Mouse (Mus musculus): ENCODE measurements around the gene Mgmt.

The Mgmt gene

DNA sequence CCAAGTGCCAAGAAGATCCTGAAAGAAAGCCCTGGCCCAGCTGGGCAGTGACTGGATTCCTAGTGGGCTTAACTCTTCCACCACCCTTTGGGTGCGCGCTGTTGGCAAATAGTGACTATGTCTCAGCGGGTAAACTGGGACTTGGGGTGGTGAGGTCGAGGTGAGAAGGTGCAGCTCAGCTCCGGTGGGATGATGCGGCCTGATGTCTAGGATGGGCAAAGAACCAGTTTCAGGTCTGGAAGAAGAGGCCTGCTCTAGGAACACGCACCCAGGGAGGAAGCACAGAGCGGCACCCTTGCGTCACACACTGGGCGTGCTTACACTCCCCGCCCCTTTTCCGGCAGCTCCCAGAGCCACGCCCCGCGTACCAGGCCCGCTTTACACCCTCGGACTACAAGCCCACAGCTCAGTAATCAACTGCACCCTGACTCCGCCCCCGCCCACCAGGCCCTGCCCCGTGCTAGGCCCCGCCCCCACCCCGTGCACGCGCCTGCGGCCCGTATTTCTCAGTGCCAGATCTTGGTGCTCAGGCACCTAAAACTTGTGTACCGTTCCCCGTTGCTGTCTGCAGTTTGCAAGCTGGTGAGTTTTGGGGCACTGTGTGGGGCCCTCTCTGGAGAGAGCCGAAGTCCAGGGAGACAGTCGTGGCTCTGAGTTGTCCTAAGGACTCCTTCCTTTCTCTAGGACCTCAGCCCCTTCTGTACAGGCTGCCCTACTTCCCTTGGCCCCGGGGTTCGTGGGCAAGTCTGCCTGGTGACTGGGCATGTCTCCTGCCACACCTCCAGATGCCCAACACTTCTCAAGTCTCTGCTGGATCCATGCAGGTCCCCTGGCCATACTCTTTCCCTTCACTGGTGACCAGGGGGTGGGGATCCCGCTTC is at the start of gene Mgmt:
Gene Mgmt (plus strand): TSS at position 509 of the 881 bp plus-strand sequence.
- peak; percentile 97 for DNase-seq (ENCODE audit: low spot score)

DNA sequence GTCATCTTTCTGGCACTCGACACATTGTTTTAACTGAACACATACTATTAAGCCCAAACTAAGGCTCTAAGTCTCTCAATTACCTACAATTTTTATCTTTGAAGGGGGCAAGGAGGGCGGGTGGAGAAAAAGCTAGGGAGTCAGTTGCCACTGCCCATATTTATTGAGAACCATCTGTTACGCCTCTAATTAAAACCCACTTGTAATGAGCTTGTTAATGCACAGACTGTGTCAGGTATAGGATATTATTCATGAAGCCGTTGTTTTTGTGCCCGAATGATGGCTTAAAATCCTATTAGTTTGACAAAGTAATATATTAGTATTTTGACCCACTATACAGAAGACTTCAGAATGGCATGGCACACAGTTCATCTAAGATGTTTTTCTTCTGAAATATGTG is 49.6 kb upstream of the Mgmt start:
- DNase-seq (ENCODE audit: low spot score): no peak

DNA sequence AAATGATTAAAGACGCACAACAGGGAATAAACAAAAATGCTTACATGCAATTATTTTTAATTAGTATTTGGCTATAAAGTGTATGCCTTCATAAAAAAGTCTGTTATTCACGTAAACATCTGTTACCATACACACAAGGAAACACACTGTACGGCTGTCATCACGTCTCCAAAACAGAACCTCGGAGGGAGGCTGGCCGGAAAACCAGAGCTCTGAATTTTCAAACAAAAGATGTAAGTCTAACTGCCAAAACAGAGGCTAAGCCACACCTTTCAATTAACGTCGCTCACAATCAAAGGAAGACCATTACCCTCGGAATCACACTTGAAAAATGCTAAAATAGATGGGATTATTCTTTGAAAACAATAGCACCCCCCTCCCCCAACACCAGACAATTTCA is 49.1 kb upstream of the Mgmt start:
- DNase-seq (ENCODE audit: low spot score): no peak

DNA sequence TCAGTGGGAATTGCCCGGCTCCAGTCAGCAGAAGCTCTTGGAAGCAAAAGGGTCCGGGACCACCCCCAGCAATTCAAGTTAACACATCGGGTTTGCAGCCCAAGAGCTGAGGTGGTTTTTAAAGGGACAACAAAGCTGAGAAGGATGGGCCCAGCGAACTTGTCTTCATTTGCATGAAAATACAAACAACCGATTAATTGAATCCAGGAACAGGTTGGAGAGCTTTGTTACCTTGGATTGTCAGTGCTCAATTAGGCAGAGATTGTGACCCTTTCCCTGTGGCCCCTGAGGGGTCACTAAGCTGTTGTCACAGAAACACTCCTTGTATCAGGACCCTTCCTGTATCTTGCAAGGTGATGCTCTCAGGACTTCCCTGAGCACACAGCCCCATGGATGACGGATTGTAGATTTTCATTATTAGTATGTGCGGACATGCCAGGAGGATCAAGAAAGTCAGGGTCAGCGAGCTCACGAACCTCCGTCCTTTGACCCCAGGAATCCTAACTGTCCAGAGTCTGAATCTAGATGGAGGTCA is 48.3 kb upstream of the Mgmt start:
- DNase-seq (ENCODE audit: low spot score): no peak

DNA sequence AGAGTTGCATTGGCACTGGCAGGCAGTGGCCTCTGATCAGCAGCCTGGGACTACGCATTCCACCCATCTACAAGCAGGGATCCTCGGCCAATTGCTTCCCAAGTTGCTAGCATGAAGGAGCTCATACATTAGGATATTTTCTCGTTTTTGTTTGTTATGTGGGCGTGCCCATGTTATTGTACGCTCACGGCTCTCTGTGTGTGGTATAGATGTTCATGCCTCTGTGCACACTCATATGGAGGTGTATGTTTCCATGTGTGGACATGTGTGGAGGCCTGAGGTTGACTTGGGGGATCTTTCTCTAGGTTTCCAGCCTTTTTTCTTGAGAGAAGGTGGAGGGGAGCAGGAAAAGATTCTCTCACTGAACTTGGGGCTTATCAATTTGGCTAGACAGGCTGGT is 46.8 kb upstream of the Mgmt start:
- no peak for DNase-seq (ENCODE audit: low spot score)

DNA sequence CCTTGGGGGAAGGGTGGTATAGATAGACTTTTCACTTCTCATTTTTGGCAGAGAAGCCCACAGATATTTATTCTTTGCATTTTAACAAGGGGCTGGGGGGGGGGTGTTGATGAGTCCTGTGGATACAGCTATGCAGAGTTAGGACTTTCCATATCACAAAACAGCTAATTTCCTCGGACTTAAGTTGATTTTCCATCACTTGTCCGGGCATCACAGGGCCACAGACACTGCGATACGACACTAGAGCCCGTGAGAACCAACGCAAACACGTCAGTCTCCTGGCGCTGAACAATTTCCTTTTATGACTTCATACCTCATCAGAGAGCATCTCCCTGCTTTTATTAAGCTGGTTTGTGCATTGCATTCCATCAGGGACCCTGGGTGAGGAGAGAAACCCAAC is 45.7 kb upstream of the Mgmt start:
- DNase-seq (ENCODE audit: low spot score): no peak

DNA sequence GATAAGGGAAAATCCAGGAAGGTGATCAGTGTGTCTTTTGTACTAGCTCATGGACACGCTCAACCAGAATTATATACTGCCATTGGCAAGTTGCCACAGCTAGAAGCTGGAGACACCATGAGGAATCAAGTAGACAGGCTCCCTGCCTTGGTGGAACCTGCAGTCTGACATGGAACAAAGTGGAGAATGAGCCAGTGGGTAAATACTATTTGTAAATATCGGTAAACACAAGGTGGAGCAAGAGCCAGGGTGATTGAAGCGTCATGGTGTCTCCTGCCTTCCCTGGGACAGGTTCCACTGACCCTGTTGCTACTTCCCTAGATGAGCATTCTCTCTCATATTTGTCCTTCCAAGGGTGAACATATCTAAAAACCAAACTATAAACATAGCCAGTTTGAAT is 44.6 kb upstream of the Mgmt start:
- DNase-seq (ENCODE audit: low spot score): no peak

DNA sequence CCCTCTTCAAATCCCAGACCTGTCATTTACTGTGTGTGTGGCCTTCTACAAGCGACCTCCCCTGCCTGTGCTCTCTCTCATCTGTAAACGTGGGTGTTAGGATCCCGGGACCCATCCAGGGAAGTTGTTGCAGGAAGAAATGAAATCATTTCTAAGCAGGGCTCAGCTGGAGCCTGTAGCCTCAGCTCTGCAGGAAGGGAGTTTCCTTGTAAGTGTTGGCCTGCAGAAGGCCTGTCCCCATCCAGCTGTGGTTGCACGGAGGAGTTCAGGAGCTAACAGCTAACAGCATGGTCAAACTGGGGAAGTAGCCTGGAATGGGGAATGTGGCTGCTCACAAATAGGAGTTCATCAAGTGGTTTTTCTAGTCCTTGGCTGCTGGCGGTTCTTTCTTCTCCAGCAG is 44.1 kb upstream of the Mgmt start:
- no peak for DNase-seq (ENCODE audit: low spot score)

DNA sequence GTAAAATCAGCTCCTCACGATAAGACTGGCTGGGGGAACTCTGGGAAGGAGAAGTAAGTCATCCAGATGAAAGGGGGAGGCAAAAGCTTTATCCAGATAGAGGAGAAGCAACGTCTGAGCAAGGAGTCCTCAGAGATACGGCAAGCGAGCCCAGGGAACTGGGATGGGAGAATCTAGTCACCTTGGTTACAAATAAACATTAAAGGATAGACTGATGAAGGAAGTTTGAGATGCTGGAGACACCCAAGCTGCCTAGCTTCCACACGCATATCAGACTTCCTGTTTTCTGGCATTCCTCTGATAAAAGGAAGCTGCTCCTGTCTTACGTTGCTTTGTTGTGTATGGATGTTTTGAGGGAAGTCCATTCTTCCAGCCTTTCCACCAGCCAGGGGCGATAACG is 42.5 kb upstream of the Mgmt start:
- no peak for DNase-seq (ENCODE audit: low spot score)

DNA sequence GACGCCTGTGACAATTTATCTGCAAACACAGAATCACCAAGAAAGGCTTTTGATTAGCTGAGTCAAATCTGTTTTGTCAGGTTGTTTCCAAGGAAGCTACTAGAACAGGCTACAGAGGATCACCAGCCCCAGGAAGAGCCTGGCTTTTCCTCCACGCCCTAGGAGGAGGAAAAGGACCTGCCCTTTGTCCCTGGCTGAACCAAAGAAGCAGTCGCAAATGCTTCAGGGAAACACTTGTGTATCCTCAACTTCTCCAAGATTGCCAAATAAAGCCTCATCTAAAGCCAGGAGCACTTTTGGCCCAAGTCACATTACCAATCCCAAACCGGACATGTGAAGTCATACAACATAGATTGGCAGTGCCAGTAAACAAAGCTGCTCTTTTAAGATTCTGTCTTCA is 41.7 kb upstream of the Mgmt start:
- DNase-seq (ENCODE audit: low spot score): no peak

DNA sequence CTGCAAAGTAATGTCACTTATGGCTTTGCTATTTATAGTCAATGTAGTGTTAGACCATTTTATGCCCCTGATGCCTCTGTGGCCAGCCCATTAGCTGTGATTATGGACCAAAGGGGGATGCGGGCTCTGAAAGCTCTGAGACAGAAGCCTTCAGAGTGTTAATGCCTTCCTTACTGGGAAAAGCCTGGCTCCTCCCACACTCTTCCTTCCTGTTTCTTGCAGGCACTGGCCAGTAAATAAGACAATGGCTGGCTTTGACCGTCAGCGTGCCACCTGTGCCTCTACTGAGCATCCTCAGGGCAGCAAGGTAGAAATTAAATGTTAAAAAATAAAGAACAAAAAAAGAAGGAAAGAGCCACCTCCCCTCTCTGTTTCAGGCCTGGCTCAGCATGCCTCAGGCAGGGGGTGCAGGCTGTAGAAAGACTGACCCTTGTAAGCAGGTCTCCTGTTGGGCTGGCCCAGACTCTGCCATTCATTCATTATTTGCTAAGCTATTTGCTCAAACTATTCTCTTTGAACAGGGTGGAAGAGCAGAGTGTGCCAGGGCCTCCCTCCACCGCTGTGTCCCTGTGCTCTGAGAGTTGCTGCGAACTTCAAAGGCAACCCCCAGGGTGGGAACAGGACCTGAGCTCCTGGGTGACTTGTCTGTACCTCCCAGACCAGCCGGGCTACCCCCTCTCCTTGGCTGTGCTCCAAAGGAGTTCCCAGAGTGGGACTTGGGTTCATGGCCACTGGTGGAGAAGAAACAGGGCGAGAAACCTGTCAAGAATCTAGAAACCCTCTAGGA is 29.5 kb upstream of the Mgmt start:
- DNase-seq (ENCODE audit: low spot score): no peak

DNA sequence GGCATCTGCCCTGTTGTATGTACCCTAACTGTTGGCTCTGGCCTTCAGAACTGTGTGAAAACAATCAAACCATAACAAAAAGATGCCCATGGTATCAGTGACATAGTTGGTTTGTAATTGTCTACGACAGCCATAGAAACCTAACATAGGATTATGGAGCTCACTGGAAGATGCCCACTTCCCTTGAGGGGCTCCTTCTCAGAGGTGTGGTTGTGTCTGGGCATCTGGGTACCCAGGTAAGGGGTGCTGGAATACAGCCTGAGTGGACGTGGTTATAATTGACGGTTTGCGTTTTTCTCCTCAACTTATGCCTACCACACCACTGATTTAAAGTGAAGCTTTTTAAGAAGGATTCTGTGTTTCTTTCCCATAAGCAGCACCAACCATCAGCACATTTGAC is 28.5 kb upstream of the Mgmt start:
- DNase-seq (ENCODE audit: low spot score): no peak

DNA sequence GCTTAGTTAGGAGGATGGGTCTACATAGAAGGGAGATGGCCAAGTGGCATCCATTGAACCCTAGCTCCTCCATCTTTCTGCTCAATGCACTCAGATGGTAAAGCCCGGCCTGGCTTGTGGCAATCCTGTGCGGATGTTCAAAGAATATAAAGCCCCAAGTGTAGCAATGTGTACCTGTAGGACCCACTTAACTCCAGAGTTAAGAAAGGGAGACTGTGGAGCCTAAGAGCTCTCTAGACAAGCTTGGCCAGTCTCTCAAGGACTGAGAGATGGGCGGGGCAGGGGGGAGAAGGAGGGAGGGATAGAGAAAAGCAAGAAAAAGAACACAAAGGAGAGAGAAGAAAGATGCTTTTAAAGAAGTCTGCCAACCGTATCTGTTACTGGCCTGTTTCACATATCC is 27.9 kb upstream of the Mgmt start:
- no peak for DNase-seq (ENCODE audit: low spot score)

DNA sequence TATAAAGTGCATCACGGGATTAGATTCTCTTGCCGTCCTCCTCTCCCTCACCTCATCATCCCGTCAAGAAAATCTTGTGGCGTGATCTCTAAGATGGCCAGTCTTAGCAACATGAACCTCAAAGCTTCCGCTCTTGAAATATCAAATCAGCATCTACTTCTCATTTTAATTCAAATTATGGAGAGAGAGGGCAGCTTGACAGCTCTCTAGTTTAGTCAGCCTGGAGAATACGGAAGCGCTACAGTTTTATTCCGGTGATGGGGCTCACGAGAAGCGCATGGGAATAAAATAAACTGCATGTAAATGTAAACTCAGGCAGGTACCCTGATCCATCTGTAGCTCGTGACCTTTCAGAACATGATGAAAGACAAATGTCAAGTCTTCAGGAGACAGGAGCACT is 22.9 kb upstream of the Mgmt start:
- DNase-seq (ENCODE audit: low spot score): no peak

DNA sequence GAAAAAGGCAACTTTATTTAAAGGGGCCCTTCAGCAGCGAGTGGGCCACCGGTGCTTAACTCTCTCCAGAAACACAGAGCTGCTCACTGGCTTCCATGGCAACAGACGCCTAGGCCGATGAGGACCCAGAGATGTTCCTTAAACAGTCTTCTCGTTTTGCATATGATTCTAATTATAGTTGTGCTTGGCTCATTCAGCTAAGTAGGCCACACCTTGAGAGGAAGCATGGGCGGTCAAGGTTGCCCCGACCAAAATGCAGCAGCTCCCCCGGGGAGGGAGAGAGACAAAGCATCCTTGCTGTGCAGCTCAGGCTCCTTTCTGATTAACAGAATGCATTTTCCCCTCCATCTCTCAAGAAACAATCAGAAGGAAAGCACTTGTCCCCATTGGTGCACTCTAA is 22.4 kb upstream of the Mgmt start:
- peak; percentile 41 for DNase-seq (ENCODE audit: low spot score)

DNA sequence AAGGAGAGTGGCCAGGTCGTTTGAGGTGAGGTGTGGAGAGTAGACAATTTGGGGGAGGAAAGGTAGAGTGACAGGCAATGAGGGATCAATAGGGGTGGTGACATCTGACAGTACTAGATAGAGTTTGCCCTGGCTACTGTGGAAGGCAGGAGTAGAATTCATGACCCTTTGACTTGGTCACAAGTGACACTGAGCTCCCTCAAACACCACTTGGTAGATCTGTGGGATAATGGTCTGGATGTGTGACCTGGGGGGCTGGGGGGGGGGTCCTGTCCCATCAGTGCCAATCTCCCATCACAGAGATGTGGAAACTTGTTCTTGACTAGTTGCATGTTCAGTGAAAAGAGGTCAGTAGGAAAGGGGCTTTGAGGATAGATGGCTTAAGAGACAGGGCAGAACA is 20.0 kb upstream of the Mgmt start:
- no peak for DNase-seq (ENCODE audit: low spot score)

DNA sequence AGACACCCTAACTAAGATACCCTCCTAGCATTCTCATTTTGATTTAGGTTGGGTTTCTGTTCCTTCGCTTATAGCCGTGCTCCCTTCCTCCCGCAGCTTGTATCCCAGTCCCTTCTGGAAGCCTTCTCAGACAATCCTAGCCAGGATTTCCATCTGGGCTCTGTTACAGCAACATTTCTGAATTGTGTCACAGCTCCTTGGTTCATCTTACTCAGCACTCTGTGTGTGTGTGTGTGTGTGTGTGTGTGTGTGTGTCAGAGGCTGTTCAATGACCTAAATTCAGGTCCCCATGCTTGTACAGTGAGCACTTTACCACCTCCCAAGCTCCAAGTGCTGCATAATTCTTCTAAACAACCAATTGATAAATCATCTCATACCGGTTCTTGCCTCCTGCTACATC is 14.0 kb upstream of the Mgmt start:
- DNase-seq (ENCODE audit: low spot score): no peak

DNA sequence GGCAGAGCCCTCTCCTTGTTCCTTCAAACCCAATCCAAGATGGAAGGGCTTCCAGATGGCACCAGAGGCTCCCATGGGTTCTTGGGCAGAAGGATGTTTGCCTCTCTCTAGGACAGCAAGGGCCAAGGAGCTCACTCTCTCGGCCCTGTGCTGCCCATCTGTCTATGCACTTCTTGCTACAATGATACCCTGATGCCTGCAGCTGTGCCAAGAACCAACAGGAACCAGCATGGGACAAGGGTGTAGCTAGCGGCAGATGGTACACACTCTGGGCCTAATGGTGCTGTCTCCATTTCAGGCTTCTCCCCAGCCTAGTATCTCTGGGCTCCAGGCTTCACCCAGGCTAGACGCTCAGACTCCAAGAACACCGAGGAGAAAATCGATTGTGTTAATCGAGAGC is 6.3 kb upstream of the Mgmt start:
- no peak for DNase-seq (ENCODE audit: low spot score)

DNA sequence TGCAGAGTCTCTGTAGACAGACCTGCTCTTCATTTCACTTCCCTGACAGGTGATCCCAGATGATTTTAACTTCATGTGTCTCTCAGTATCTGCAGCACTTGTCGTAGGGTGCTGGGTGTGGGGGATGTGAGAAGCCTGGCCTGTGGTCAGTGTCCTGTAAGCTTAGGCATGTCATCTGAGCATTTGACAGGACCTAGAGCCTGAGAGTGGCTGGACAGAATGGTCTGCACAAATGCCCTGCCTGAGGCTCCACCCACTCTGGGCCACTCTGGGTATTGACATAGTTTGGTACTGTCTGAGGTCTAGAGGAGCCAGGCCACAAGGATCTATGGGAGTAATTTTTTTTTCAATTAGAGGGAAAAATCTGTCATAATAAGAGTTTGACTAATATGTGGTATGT is 942 bp downstream of the Mgmt start:
- no peak for DNase-seq (ENCODE audit: low spot score)

DNA sequence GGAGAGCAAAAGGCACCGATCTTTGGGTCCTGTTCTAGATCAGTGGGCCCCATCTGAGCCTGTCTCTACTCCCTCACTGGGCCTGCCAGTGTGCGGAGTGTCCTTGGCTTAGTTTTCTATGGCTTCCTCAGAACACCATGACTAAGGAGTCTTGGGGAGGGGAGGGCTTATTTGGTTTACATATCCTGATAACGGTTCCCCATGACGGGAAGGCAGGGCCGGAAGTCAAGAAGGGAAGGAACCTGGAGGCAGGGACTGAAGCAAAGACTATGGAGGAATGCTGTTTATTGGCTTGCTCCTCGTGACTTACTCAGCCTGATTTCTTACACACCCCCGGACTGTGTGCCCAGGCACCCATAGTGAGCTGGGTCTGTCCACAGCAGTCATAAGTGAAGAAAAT is 1.4 kb downstream of the Mgmt start:
- no peak for DNase-seq (ENCODE audit: low spot score)

DNA sequence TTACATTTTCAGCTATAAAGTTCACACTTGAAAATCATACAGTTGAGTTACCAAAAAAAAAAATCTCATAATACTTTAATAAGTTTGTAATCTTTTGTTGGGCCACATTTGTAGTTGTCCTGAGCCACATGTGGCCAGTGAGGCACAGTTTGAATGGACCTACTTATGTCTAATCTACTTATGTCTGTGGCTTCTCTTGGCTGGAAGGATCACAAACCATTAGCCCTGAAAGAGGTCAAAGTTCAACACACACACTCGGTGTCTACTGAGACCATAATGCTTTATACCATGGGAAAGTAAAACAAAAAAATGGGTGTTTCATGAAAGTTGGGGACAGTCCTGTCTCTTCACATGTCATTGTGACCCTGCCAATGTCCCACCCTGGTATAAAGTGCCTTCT is 3.1 kb downstream of the Mgmt start:
- DNase-seq (ENCODE audit: low spot score): no peak

DNA sequence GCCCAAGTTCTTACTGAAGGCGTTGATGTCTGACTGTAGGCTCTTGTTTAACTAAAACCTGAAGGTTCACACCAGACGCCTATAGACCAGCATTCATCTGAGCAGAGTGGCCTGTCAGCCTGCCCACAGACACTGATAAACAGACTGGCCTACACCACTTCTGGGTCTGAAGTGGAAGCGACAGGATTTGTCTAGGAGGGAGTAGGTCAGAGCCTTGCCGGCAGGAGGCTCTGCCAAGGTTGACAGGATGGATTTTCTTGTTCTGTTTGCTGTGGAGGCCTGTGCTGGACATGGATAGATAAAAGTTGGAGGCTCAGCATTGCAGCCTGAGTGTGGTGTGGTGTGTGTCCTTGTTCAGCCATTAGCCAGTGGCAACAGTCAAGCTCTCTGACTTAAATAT is 3.6 kb downstream of the Mgmt start:
- no peak for DNase-seq (ENCODE audit: low spot score)

DNA sequence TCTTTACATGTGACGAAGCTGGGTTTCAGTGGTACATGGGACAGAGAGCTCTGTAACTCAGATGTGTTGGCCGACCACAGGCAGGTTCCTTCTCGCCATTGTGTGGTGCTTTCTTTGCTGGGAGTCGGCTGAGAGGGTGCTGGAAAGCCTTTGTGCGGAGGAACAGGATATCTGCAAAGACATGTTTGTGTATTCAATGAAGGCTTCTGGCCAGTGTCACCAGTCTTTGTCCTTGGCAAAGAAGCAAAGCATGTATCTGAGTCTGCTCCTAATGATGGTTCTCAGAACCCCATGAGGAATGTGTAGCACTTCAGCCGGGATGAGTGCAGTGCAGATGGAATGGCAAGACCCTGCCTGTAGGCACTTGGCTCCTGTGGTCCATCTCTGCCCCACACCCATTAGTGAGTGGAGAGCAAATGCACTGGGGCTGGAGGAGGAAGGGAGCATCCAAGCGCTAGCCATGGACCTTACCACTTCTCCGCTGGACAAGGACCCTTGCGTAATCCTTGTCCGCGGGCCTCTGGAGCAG is 14.3 kb downstream of the Mgmt start:
- no peak for DNase-seq (ENCODE audit: low spot score)

All from embryo, embryonic 10.5 days (tissue).